9 mouse cellular contexts compared by ENCODE assay signal in the genomic region with DNA sequence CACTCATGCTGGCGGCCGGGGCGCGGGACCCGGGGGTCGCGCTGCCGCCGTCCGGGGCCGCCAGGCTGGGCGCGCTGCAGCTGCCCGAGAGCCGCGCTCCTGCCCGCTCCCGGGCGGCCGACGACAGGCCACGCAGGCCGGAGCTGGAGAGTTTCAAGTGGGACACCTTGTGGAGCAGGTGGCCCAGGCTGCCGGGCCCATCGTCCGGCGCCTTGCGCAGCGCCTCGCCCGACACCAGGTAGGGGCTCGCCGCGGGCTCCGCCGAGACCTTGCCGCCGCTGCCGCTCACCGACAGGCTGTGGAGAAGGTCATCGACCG. TPM values are rescaled to one million over a fixed set of nuclear protein-coding genes. Genes with fewer than 3 reads are reported as not detected.
DNase-seq lines count a peak whose midpoint lies in the region; ATAC-seq and TF ChIP-seq lines count a peak whose summit lies in the region.
"Had no signal": no experiment of that assay in that cellular context is flagged by ENCODE, and none has a peak within 500 bp of the region (broad histone marks: within the 10 kb centered on the region; RNA-seq: fewer than 3 reads in every experiment).

No protein-coding gene starts in this region.

- H3K4me2 ChIP-seq in lung, embryonic 14.5 days: peak overlapping the region; percentile 86
- peak overlapping the region; percentile 93 for H3K4me2 ChIP-seq in hindbrain, embryonic 16.5 days (ENCODE audit: low read length)
- peak overlapping the region; percentile 95 for H3K4me2 ChIP-seq in neural tube, embryonic 12.5 days (replicated peaks)

- peak overlapping the region; percentile 44 for H3K4me3 ChIP-seq in lung, embryonic 14.5 days (ENCODE audit: low read depth, low read length)
- peak overlapping the region; percentile 69 for H3K4me3 ChIP-seq in hindbrain, embryonic 16.5 days (ENCODE audit: low read length)
- peak overlapping the region; percentile 53 for H3K4me3 ChIP-seq in neural tube, embryonic 12.5 days

- H3K9me3 ChIP-seq in lung, embryonic 14.5 days (ENCODE audit: low read depth, low read length): no peaks in the 10 kb centered on the region
- no peaks in the 10 kb centered on the region for H3K9me3 ChIP-seq in hindbrain, embryonic 16.5 days (ENCODE audit: control insufficient read depth, low read length)
- no peaks in the 10 kb centered on the region for H3K9me3 ChIP-seq in neural tube, embryonic 12.5 days

- no peaks in the 10 kb centered on the region for H3K36me3 ChIP-seq in lung, embryonic 14.5 days (ENCODE audit: insufficient read depth)
- H3K36me3 ChIP-seq in hindbrain, embryonic 16.5 days (ENCODE audit: control insufficient read depth, insufficient read depth, low read length): no peaks in the 10 kb centered on the region
- no peaks in the 10 kb centered on the region for H3K36me3 ChIP-seq in neural tube, embryonic 12.5 days

- peak overlapping the region; percentile 43 for H3K9ac ChIP-seq in lung, embryonic 14.5 days
- peak overlapping the region; percentile 70 for H3K9ac ChIP-seq in hindbrain, embryonic 16.5 days (ENCODE audit: low read depth, low read length)
- H3K9ac ChIP-seq in neural tube, embryonic 12.5 days: peak overlapping the region; percentile 69

- 0 out of 2 replicates have a peak, but pooled peaks have one; percentile 19 for ATAC-seq in lung, embryonic 14.5 days (ENCODE audit: insufficient read depth)
- no peak for ATAC-seq in hindbrain, embryonic 16.5 days
- ATAC-seq in neural tube, embryonic 12.5 days (ENCODE audit: low FRiP score, low read depth): no peak

- no peak overlapping the region for H3K27ac ChIP-seq in lung, embryonic 14.5 days (ENCODE audit: low read depth)
- peak overlapping the region; percentile 82; the same call in 1 of the 2 replicates for H3K27ac ChIP-seq in hindbrain, embryonic 16.5 days (ENCODE audit: low read depth, low read length)
- H3K27ac ChIP-seq in neural tube, embryonic 12.5 days: no peak overlapping the region

- peaks cover 6% of the 10 kb centered on the region; the same call in 1 of the 2 replicates for H3K4me1 ChIP-seq in lung, embryonic 14.5 days (ENCODE audit: insufficient read depth)
- peaks cover 31% of the 10 kb centered on the region for H3K4me1 ChIP-seq in hindbrain, embryonic 16.5 days (ENCODE audit: control insufficient read depth, insufficient read depth, low read depth, low read length)
- H3K4me1 ChIP-seq in neural tube, embryonic 12.5 days: peaks cover 35% of the 10 kb centered on the region

- peak; percentile 5 for DNase-seq in cerebellum, adult 11 months
- DNase-seq in cerebellum, adult 8-10 months: no peak
- peak; percentile 13 for DNase-seq in lung, embryonic 14.5 days
- DNase-seq in lung, postnatal 14 days: no peak
- no peak for DNase-seq in right cerebral cortex, postnatal 10 days (ENCODE audit: low spot score in 2 of 2)
- no peak for DNase-seq in c-Kit-positive CD71-positive TER-119-positive erythroid progenitor cells, embryonic 14.5 days (ENCODE audit: low spot score)

- WGBS in lung, embryonic 14.5 days: under 1% methylated on average over 42 of the region's 42 CpGs
- WGBS in hindbrain, embryonic 16.5 days: under 1% methylated on average over 34 of the region's 42 CpGs
- under 1% methylated on average over 42 of the region's 42 CpGs for WGBS in neural tube, embryonic 12.5 days

- H3K27me3 ChIP-seq in lung, embryonic 14.5 days (ENCODE audit: insufficient read depth, low read length): peaks cover 60% of the 10 kb centered on the region
- H3K27me3 ChIP-seq in hindbrain, embryonic 16.5 days (replicated peaks; ENCODE audit: control insufficient read depth, insufficient read depth, low read length): peaks cover 5% of the 10 kb centered on the region; the same call in 1 of the 2 replicates
- peaks cover 45% of the 10 kb centered on the region for H3K27me3 ChIP-seq in neural tube, embryonic 12.5 days (replicated peaks)

- TF ChIP-seq CTCF in lung, embryonic 14.5 days (IDR thresholded peaks at IDR 0.05; ENCODE audit: low read depth): no peak

RNA-seq across cellular contexts. Expression of gene Shc3, which starts 2.2 kb away (rescaled TPM):
- polyA plus RNA-seq in lung, embryonic 14.5 days (2014; fragmentation: Nextera tagmentation; extraction: Ambion mirVana): not detected in 2 replicates
- polyA plus RNA-seq in hindbrain, embryonic 16.5 days (2015; fragmentation: Nextera tagmentation; extraction: Ambion mirVana): 4.4 and 6.9 TPM in 2 replicates
- 4.5 and 5.4 TPM in 2 replicates for polyA plus RNA-seq in neural tube, embryonic 12.5 days (2016; fragmentation: Nextera tagmentation; extraction: Ambion mirVana)
- polyA plus RNA-seq: liver, adult 2 months had no signal

Comparison
In these comparisons a context has a peak if more than half of its experiments do, and no peak if none do; other contexts are left out.
1. DNase-seq: peak in cerebellum, adult 11 months (single experiment) and lung, embryonic 14.5 days (single experiment); none in cerebellum, adult 8-10 months (single experiment), lung, postnatal 14 days (single experiment), right cerebral cortex, postnatal 10 days (0 of 2) and c-Kit-positive CD71-positive TER-119-positive erythroid progenitor cells, embryonic 14.5 days (single experiment).
2. Peak in every context shown above with its lines, with median percentiles within 50 percentile points of each other: H3K4me2 ChIP-seq, H3K4me3 ChIP-seq and H3K9ac ChIP-seq.